Mouse (Mus musculus): Measurements from ENCODE around the gene Isyna1. TPM values are rescaled to one million over a fixed set of nuclear protein-coding genes. Genes with fewer than 3 reads are reported as not detected.

Isyna1 gene
- polyA plus RNA-seq, 2 experiments, result 30.2 to 61.3 TPM

DNA sequence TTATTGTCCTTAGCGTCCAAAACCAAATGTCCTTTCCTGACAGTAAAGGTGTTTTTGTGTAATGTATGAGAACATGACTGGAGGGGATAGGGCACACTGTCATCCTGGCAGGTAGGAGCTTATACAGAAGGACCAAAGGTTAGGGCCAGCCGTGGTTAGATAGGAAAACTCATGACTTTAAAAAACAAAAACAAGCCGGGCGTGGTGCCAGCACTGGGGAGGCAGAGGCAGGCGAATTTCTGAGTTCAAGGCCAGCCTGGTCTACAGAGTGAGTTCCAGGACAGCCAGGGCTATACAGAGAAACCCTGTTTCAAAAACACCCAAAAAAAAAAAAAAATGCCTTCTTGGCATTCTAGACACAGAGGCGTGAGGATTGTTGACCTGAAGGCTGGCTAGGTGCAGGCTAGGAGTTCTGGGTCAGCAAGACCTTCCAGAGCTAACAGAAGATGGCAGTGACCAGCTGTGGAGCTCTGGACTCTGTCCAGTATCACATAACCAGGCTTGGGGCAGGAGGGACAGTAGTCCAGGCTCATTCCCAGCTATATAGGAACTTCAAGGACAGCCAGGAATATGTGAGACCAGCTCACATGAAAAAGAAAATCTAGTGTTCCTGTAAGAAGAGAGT is 30.3 kb upstream of the Isyna1 start:
- Histone ChIP-seq H3K4me1 (replicated peaks; ENCODE audit: control insufficient read depth in 2 of 2, insufficient read depth in 2 of 2, low read length in 1 of 2) (peaks cover 17 to 45% of the 10 kb centered on the region in 2 experiments), H3K9me3 (ENCODE audit: control insufficient read depth, low read length) (no peaks in the 10 kb centered on the region), H3K4me2 (ENCODE audit: low read depth) (no peak overlapping the region), H3K27me3 (ENCODE audit: control insufficient read depth, insufficient read depth, low read length) (no peaks in the 10 kb centered on the region), H3K9ac (replicated peaks) (no peak overlapping the region), H3K4me3 (ENCODE audit: insufficient read depth in 1 of 2, low read depth in 2 of 2, low read length in 2 of 2) (no peak overlapping the region), H3K36me3 (replicated peaks; ENCODE audit: control insufficient read depth, insufficient read depth, low read depth) (no peaks in the 10 kb centered on the region), H3K27ac (no peak overlapping the region)
- 67% methylated on average over 6 of the region's 6 CpGs for WGBS (ENCODE audit: insufficient replicate concordance)
- ATAC-seq (ENCODE audit: insufficient read depth), result no peak
- no peak for DNase-seq (ENCODE audit: low read depth in 3 of 3, low spot score in 3 of 3)
- TF ChIP-seq EP300 (IDR thresholded peaks at IDR 0.05; ENCODE audit: low read depth), result no peak
- no peak for TF ChIP-seq CTCF (IDR thresholded peaks at IDR 0.05; ENCODE audit: low read depth)

DNA sequence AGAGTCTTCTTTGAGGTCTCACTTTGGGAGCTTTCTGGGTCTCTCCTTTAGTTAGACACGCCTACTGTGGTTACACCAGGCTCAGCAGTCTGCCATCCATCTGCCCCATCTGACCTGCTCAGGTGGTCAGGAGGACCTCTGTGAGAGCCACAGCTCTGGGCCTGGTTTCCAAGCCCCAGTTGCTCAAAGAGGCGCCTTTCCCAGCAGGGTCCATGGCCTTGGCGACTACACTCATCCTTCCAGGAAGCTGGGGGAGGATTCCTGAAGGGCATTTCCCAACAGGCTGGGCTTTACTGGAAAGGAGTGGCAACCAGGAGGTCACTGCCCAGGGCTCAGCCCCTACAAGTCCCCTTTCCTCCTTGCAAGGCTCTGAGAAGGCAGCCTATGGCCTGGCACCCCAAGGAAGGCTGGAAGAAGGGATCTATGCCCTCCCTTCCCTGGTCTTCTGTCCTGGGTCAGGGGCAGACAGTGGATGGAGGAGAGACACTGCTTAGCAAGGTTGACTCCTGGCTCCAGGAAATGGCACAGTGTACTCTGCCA is 29.4 kb upstream of the Isyna1 start:
- H3K36me3 ChIP-seq (replicated peaks; ENCODE audit: control insufficient read depth, insufficient read depth, low read depth), result no peaks in the 10 kb centered on the region
- no peak overlapping the region for H3K4me3 ChIP-seq (ENCODE audit: insufficient read depth in 1 of 2, low read depth in 2 of 2, low read length in 2 of 2)
- H3K9ac ChIP-seq (replicated peaks), result no peak overlapping the region
- 45% methylated on average over 3 of the region's 3 CpGs for WGBS (ENCODE audit: insufficient replicate concordance)
- no peak for ATAC-seq (ENCODE audit: insufficient read depth)
- H3K27ac ChIP-seq, result no peak overlapping the region
- DNase-seq (ENCODE audit: low read depth in 3 of 3, low spot score in 3 of 3), result no peak
- no peak for TF ChIP-seq EP300 (IDR thresholded peaks at IDR 0.05; ENCODE audit: low read depth)
- no peak for TF ChIP-seq CTCF (IDR thresholded peaks at IDR 0.05; ENCODE audit: low read depth)
- H3K9me3 ChIP-seq (ENCODE audit: control insufficient read depth, low read length), result no peaks in the 10 kb centered on the region
- no peak overlapping the region for H3K4me2 ChIP-seq (ENCODE audit: low read depth)
- no peaks in the 10 kb centered on the region for H3K27me3 ChIP-seq (ENCODE audit: control insufficient read depth, insufficient read depth, low read length)
- H3K4me1 ChIP-seq (replicated peaks; ENCODE audit: control insufficient read depth in 2 of 2, insufficient read depth in 2 of 2, low read length in 1 of 2), result peaks cover 17 to 43% of the 10 kb centered on the region in 2 experiments

DNA sequence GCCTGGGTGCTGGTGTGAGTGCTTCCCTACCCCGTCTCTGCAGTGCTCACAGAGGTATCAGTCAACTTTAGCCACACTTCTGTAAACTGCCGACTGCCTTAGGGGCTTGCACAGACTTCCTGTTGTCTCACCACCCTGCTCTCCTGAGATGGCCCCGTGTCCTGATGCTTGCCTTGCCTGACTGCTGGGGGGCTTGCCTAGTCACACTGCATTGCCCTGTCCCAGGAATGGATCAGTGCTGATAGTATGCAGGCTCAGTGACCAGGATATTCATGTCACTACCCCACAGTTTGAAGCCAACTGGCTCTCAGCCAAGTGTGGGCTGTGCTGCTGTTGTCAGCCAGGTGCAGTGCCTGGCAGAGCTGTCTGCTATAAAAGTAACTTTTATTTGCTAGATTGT is 28.6 kb upstream of the Isyna1 start:
- Histone ChIP-seq H3K9me3 (ENCODE audit: control insufficient read depth, low read length) (no peaks in the 10 kb centered on the region), H3K4me2 (ENCODE audit: low read depth) (no peak overlapping the region), H3K27me3 (ENCODE audit: control insufficient read depth, insufficient read depth, low read length) (no peaks in the 10 kb centered on the region), H3K27ac (no peak overlapping the region), H3K9ac (replicated peaks) (no peak overlapping the region), H3K4me1 (replicated peaks; ENCODE audit: control insufficient read depth in 2 of 2, insufficient read depth in 2 of 2, low read length in 1 of 2) (peaks cover 17 to 35% of the 10 kb centered on the region in 2 experiments), H3K4me3 (ENCODE audit: insufficient read depth in 1 of 2, low read depth in 2 of 2, low read length in 2 of 2) (no peak overlapping the region), H3K36me3 (replicated peaks; ENCODE audit: control insufficient read depth, insufficient read depth, low read depth) (no peaks in the 10 kb centered on the region)
- DNase-seq (ENCODE audit: low read depth in 3 of 3, low spot score in 3 of 3), result no peak
- no peak for ATAC-seq (ENCODE audit: insufficient read depth)
- 17% methylated on average over 3 of the region's 3 CpGs for WGBS (ENCODE audit: insufficient replicate concordance)
- no peak for TF ChIP-seq CTCF (IDR thresholded peaks at IDR 0.05; ENCODE audit: low read depth)
- no peak for TF ChIP-seq EP300 (IDR thresholded peaks at IDR 0.05; ENCODE audit: low read depth)

GRCm38 (mm10) chr8:70570360-70570759 is 23.8 kb upstream of the Isyna1 start:
- no peaks in the 10 kb centered on the region; the same call in 1 of the 2 replicates for H3K36me3 ChIP-seq (replicated peaks; ENCODE audit: control insufficient read depth, insufficient read depth, low read depth)
- H3K9ac ChIP-seq (replicated peaks), result no peak overlapping the region
- H3K4me3 ChIP-seq (ENCODE audit: insufficient read depth in 1 of 2, low read depth in 2 of 2, low read length in 2 of 2), result no peak overlapping the region
- no peaks in the 10 kb centered on the region for H3K27me3 ChIP-seq (ENCODE audit: control insufficient read depth, insufficient read depth, low read length)
- H3K4me1 ChIP-seq (replicated peaks; ENCODE audit: control insufficient read depth in 2 of 2, insufficient read depth in 2 of 2, low read length in 1 of 2), result peaks cover 3 to 11% of the 10 kb centered on the region in 2 experiments; a peak in 3 of 4 replicates
- H3K27ac ChIP-seq, result no peak overlapping the region
- H3K4me2 ChIP-seq (ENCODE audit: low read depth), result no peak overlapping the region
- ATAC-seq (ENCODE audit: insufficient read depth) (no peak; the same call in 1 of the 2 replicates), DNase-seq (ENCODE audit: low read depth in 3 of 3, low spot score in 3 of 3) (no peak)
- H3K9me3 ChIP-seq (ENCODE audit: control insufficient read depth, low read length), result no peaks in the 10 kb centered on the region
- TF ChIP-seq CTCF (IDR thresholded peaks at IDR 0.05; ENCODE audit: low read depth) (no peak), EP300 (IDR thresholded peaks at IDR 0.05; ENCODE audit: low read depth) (no peak)

DNA sequence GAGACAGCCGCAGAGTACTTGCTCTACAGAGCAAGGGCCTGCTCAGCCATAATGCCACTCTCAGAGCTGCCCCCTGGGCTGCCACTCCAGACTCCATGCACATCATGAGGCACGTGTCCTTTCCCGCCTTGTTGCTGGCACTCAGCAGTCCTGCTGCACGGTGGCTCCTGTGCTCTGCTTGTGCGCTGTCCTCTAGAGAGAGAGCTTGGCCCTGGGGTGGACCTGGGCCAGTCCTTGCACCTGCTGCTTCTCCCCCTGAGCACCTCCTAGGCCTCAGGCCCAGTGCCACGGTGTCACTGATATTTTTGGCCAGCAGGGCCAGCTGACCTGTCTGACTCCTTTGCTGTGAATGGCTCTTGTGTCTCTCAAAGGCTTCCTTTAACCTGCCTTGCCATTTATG is 23.2 kb upstream of the Isyna1 start:
- no peak overlapping the region for H3K9ac ChIP-seq (replicated peaks)
- peaks cover 0 to 8% of the 10 kb centered on the region in 2 experiments; a peak in 2 of 4 replicates for H3K4me1 ChIP-seq (replicated peaks; ENCODE audit: control insufficient read depth in 2 of 2, insufficient read depth in 2 of 2, low read length in 1 of 2)
- WGBS (ENCODE audit: insufficient replicate concordance), result 73% methylated on average over 6 of the region's 6 CpGs
- DNase-seq (ENCODE audit: low read depth in 3 of 3, low spot score in 3 of 3) (no peak), ATAC-seq (ENCODE audit: insufficient read depth) (no peak)
- H3K27me3 ChIP-seq (ENCODE audit: control insufficient read depth, insufficient read depth, low read length), result no peaks in the 10 kb centered on the region
- no peak overlapping the region for H3K4me3 ChIP-seq (ENCODE audit: insufficient read depth in 1 of 2, low read depth in 2 of 2, low read length in 2 of 2)
- TF ChIP-seq EP300 (IDR thresholded peaks at IDR 0.05; ENCODE audit: low read depth) (no peak), CTCF (IDR thresholded peaks at IDR 0.05; ENCODE audit: low read depth) (no peak)
- H3K36me3 ChIP-seq (replicated peaks; ENCODE audit: control insufficient read depth, insufficient read depth, low read depth), result no peaks in the 10 kb centered on the region; the same call in 1 of the 2 replicates
- no peak overlapping the region for H3K27ac ChIP-seq
- H3K4me2 ChIP-seq (ENCODE audit: low read depth), result no peak overlapping the region
- H3K9me3 ChIP-seq (ENCODE audit: control insufficient read depth, low read length), result no peaks in the 10 kb centered on the region

All from liver, embryonic 14.5 days (tissue).